Mouse (Mus musculus) frontal cortex, postnatal 25 days (tissue): ENCODE results near the gene Dcaf1.

ENCODE experiments used
- DNase-seq, 2 experiments: peaks; one replicate each; pipeline ENCODE4 v3.0.0; 2022; ENCODE audit warnings: low spot score in 2 of 2

The Dcaf1 gene

GRCm38 (mm10) chr9:106821618-106822380 is at the start of gene Dcaf1:
Gene Dcaf1, plus strand, starts transcription at chr9:106821874.
- peak; percentile 75 to 80 for DNase-seq

- DNase-seq: no peak
These were observed 45.6 kb upstream of the Dcaf1 start for GRCm38 (mm10) chr9:106776116-106776515.

GRCm38 (mm10) chr9:106777423-106777822 is 44.3 kb upstream of the Dcaf1 start:
- DNase-seq: no peak

- no peak for DNase-seq
These were observed 43.4 kb upstream of the Dcaf1 start for GRCm38 (mm10) chr9:106778319-106778718.

GRCm38 (mm10) chr9:106780086-106780485 is 41.6 kb upstream of the Dcaf1 start:
- DNase-seq: no peak

DNA sequence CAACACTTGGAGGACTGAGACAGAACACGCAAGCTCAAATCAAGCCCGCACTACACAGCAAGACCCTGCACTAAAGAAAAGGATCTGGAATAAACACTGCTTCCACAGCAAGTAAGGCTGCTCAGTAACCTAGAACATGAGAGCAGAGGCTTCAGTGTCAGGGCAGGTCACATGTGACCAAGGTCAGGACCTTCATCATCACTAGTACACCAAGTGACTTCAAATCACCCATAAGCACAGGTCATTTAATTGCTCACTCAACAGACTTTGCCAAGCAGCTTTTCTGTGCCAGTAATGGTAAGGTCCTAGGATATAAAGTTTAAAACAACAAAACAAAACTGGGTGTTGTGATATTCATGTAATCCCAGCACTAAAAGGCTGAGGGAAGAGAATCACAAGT is 38.1 kb upstream of the Dcaf1 start:
- no peak for DNase-seq

- no peak for DNase-seq
These were observed 36.5 kb upstream of the Dcaf1 start for GRCm38 (mm10) chr9:106785206-106785605.

GRCm38 (mm10) chr9:106787979-106788811 is 33.5 kb upstream of the Dcaf1 start:
- DNase-seq: peak in 1 of 2 experiments; percentile 7

- DNase-seq: peak; percentile 72 to 83
These were observed 32.8 kb upstream of the Dcaf1 start, which contains the start of gene Rad54l2 for GRCm38 (mm10) chr9:106788812-106789321. Gene Rad54l2, minus strand, starts transcription at chr9:106789194.

DNA sequence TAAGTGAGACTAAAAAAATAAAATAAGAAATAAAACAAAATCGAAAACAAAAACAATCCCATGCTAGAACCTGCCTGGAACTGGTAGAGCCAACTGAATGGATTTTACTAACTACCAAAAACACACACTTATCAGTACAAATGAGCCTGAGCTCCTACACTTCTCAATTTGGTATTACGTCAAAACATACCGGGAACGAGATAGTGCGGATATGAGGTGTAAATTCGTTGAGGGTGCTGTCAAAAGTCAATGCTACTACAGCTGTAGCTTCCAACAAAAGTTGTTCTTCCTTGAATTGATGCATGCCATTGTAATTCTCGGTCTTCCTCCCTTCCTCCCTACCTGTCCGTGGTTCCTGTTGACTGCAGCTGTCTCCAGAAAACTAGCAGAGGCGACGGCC is 32.3 kb upstream of the Dcaf1 start:
- no peak for DNase-seq

- no peak for DNase-seq
These were observed 30.8 kb upstream of the Dcaf1 start for GRCm38 (mm10) chr9:106790831-106791230.

GRCm38 (mm10) chr9:106806503-106806902 is 15.2 kb upstream of the Dcaf1 start:
- DNase-seq: no peak

- no peak for DNase-seq
These were observed 3.5 kb upstream of the Dcaf1 start for GRCm38 (mm10) chr9:106818191-106818590.

DNA sequence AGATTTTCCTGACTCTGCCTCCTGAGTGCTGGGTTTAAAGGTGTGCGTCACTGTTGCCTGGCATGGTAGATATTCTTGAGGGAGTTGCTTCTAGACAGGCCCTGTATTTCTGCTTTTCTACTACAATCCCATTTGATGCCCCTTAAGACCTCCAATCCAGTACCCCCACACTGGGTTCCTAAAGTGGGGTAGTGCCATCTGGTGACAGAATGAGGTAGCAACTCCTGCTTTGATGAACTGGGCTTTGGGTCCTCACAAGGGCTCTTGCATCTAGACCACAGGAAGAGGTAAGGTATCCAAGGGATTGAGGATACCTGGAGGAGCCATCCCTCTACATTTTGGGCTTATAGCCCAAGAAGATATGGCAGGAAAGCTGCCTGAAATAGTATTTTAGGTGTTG is 2.5 kb upstream of the Dcaf1 start:
- DNase-seq: peak in 1 of 2 experiments; percentile 6

GRCm38 (mm10) chr9:106821050-106821617 is 540 bp upstream of the Dcaf1 start:
- no peak for DNase-seq

DNA sequence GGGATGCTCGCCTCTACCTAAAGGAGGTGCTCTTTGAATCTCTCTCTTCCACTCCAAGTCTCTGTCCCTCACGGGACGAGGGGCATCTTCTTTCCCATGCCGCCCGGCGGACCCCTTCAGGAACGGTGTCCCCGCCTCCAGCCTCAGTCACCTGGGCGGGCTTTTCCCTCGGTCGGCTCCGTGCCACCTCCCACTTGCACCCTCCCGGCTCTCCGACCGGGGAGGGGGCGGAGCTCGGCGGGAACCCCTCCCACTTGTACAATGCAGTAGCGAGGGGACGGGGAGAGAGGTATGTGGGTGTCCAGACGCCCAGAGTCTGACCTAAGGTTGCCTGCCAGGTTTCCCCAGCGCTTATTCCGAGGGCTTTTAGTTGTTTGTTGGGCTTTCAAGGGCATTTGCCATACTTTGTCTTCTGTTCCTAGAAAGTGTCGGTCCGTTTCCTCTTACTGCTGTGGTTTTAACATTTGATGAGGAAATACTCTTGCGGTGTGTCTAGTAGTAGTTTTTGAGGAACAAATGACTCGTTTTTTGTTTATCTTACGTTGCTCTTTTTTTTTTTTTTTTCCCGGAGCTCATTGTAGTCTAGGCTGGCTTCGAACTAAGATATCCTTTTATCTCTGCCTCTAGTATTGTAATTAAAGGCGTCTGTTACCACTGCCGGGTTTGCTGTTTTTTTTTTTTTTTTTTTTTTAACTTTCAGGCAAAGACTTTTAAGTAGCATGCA is 869 bp downstream of the Dcaf1 start:
- peak; percentile 50 to 60 for DNase-seq

DNA sequence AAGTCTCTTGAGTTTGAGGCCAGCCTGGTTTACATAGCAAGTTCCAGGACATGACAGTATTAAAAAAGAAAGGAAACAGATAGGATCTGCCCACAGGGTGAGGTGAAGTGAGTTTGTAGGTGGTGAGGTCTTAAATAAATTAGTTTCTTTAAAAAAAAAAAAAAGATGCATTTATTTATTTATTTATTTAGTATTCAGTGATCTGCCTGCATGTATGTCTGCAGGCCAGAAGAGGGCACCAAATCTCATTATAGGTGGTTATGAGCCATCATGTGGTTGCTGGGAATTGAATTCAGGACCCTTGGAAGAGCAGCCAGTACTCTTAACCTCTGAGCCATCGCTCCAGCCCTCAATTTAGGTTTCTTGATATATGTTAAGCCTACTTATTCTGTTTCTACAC is 18.9 kb downstream of the Dcaf1 start:
- DNase-seq: no peak

GRCm38 (mm10) chr9:106842800-106843199 is 21.1 kb downstream of the Dcaf1 start:
- DNase-seq: no peak

DNA sequence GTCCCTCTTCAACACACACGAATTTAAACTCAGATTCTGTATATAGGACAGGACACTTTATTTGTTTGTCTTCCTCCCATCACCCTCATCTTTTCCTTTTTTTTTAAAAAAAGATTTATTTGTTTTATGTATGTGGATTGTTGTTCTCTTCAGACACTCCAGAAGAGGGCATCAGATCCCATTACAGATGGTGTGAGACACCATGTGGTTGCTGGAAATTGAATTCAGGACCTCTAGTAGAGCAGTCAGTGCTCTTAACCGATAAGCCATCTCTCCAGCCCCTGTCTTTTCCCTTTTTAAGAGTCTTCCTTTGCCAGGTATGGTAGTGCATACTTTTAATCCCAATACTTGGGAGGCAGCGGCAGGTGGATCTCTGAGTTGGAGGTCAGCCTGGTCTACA is 35.0 kb downstream of the Dcaf1 start:
- DNase-seq: no peak

DNA sequence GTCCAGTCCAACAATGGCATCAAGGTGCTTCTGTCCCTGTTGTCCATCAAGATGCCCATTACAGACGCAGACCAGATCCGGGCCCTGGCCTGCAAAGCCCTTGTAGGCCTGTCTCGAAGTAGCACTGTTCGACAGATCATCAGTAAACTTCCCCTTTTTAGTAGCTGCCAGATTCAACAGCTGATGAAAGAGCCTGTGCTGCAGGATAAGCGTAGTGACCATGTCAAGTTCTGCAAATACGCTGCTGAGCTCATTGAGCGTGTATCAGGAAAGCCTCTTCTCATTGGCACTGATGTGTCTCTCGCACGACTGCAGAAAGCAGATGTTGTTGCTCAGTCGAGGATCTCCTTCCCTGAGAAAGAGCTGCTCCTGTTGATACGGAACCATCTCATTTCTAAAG is 36.4 kb downstream of the Dcaf1 start:
- no peak for DNase-seq

DNA sequence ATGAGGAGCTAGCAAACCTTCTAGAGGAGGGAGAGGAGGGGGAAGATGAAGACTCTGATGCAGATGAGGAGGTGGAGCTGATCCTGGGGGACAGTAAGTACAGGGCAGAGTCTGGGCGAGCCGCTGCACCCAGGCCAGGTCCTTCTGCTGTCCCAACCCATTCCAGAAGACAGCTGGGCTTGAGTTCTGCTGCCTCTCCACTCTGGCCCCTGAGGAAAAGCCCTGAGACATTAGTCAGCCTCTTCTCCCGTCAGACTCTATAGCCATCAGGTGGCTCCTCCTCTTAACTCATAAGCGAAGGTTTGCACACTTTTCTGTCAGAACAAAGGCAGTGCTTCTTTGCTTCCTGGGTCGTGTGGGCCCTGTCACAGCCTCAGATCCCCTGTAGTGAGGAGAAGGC is 52.5 kb downstream of the Dcaf1 start:
- DNase-seq: no peak

- no peak for DNase-seq
These were observed 55.0 kb downstream of the Dcaf1 start for GRCm38 (mm10) chr9:106876666-106877065.
